Mouse (Mus musculus) granulocyte monocyte progenitor cell, adult 5-6 weeks (primary cell): ENCODE data around the gene Snrpa1. TPM values are rescaled to one million over a fixed set of nuclear protein-coding genes. Genes with fewer than 3 reads are reported as not detected.
"Not testable (repeated sequence)": the region's sequence is repeated elsewhere in the genome, so short reads cannot be mapped to it uniquely, and the experiment has no call there.

Experiments
- ATAC-seq: replicated peaks from 2 replicates; pipeline ENCODE4 v1.8.0; 2016; ENCODE audit warnings: mild to moderate bottlenecking, moderate TSS enrichment, inconsistent platforms; ENCODE audit not compliant: poor library complexity, severe bottlenecking
- total RNA-seq, 2 experiments: library from RNA; stranded (forward) in 1 of 2; stranded (reverse) in 1 of 2; fragments of 200-712, 200-1000 nt in 1 of 2; fragments of >200 nt in 1 of 2; fragmentation: Nextera tagmentation in 1 of 2; gene quantifications; 2 replicates each; pipeline ENCODE4 v1.2.3; 2014 to 2017

The Snrpa1 gene
- total RNA-seq (2014; fragmentation: Nextera tagmentation) (137 and 142 TPM in 2 replicates), total RNA-seq (2017) (132 and 144 TPM in 2 replicates)

DNA sequence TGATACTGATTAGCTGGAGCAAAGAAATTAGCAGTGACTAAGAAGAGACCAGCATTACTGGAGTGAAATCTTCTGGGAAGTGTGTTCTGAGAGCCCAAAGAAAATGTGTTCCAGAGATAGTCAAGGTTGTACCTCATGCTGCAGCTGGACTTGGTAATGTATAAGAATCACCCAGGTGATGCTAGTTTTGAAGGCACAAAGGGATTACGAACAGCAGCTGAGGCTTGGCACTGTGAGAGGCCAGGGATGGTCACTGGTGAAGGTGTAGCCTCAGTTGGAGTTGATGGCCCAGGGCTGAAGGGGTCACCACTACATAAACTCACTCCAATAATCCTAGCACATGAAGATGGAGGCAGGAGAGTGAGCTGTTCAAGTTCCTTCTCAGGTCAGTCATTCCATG is at the start of gene Snrpa1:
TSS of gene Snrpa1 (plus strand) at position 301 of the 400 bp plus-strand sequence.
- ATAC-seq, result no peak

DNA sequence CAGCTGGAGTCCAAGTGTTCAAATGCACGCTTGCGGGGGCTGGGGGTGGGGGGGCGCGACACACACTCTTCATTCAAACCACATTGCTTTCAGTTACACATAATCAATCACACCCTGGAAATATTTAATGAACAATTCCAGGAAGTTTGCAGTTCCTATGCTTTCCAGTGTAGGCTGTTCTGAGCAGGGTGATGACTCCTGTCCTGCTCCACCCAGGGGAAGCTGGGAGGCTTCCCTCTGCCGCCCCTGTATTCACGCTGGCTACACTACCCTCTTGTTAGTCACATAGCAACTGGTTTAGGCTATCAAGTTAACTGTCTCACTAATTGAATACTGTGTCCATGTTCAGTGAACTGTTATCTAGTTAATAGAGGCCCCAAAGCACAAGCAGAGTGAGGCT is 48.3 kb upstream of the Snrpa1 start:
- no peak for ATAC-seq

DNA sequence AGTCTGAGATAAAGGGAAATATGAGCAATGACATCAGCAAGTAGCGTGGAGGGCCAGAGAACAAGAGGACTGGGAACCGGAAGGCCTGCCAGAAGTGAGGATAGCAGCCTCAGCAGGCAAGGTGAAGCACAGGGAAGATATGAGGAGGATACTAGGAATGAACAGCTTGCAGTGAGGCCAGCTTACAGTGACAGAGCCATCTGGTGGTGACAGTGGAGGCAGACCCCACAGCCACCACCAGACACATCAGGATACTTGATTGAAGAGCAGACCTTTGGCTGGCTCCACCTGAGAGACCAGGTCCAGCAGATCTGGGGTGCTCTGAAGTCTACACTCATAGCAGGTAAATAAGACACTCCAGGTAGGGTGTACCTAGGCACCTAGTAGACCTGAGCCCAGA is 31.1 kb upstream of the Snrpa1 start:
- ATAC-seq, result no peak

GRCm38 (mm10) chr7:66028766-66029512 is 29.9 kb upstream of the Snrpa1 start:
- no peak for ATAC-seq

- ATAC-seq, result no peak
Observed at GRCm38 (mm10) chr7:66036809-66037208, 22.0 kb upstream of the Snrpa1 start.

DNA sequence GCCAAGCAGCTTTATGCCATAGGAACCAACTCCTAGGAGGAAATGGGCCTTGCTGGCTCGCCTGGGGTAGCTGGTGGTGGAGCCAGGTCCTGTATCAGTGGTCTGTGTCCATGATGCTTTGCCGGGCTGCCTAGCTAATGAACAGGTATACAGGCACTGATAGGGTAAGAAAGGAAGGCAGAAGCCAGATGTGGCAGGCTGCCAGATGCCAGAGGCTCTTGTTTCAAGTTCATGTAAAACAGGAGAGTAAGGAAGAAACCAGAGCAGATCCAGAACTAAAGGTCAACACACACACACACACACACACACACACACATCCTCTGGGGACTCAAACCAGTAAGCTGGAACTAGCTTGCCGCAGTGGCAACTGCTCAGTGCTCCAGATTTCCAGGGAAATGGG is 20.5 kb upstream of the Snrpa1 start:
- ATAC-seq, result no peak

DNA sequence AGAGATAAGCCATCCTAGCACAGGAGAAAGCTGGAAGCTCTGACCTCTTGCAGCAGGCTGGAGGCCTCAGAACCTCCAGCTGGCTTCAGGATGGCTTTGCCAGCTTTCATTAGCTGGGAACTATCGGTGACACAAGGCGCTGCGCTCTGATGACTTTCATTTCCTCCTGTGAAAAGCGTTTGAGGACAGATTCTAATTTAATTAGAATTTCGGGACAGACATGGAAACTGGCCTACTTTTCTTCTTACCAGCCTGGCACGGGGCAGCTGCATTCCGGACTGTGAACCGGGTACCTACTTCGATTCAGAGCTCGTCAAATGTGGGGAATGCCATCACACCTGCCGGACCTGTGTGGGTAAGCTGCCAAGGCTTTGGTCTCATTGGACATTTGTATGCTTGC is 20.1 kb upstream of the Snrpa1 start:
- ATAC-seq, result no peak

DNA sequence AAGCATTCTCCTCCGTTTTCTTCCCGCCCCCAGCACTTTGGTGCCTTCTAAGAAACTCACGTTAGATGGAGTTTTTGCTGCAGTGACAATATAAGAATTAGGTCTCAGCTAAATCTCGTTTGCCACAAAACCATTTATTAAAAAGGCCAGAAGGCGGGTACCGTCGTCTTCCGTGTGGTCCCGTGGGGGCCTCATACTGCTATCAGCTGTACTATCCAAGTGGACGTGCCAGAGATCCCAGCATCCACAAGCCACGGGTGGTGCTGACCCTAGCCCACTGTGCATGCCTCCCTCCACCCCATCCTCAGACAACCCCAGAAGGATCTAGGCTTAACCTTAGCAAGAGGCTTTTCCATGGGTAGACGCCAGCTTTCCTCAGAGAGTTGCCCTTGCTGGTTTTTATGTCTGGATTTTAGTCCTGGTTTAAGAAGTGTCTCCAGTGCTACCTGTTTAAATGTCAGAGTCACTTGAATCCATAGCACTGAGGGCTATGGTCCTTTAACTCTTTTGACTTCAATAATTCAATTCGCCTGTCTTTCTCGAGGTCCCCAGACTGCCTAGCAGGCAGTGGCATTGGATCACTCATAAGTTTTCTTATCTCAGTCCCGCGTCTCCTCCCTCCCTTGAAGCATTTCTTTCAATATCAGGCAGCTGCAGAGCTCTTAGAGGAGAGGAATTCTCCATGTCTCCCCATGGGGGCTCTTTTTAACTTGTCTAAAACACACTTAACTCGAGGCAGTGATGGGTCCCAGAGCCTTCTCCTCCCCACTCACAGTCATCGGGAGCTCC is 18.6 kb upstream of the Snrpa1 start:
- no peak for ATAC-seq

DNA sequence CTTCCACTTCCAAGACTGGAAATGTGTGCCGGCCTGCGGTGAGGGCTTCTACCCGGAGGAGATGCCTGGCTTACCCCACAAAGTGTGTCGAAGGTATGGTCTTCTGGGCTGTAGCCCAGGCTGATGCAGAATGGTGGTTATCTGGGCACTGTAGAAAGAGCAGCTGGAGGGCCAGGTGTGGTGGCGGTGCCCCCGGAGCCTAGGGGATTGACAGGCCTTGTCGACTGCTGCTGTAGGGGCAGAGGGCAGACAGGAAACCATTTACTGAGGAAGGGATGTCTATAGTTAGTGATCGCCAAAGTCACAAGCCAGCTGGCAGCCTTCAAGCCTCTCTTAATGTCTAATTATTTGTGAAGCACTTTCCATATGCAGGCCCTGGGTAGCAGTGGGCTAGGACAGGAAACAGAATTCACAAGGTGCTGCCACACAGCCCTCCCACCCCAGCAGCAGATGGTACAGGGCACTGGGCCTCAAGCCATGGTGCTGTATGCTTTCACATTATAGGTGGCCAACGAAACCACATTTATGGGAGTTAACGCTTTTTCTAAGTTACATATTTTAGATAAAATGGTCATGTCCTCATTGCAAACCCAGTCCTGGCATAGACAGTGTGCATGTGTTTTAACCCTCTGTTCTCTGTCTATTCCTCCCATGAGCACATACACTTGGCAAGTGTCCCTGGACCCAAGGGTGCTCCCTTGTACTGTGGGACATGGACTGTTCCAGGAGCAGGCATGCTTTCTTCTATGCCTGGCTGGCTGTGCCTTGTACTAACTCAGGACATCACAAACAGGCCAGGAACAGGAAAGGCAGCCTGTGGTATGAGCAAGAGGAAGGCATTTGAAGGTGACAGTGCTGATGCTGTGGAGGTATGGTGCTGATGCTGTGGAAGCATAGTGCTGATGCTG is 15.0 kb upstream of the Snrpa1 start, which contains the start of gene Gm45213:
TSS of gene Gm45213 (plus strand) at position 51 of the 908 bp plus-strand sequence.
- no peak for ATAC-seq

- no peak for ATAC-seq
Observed at GRCm38 (mm10) chr7:66044617-66045016, 14.2 kb upstream of the Snrpa1 start.

- ATAC-seq, result no peak
Observed at GRCm38 (mm10) chr7:66046921-66047918, 11.6 kb upstream of the Snrpa1 start.

GRCm38 (mm10) chr7:66047975-66048374 is 10.8 kb upstream of the Snrpa1 start:
- ATAC-seq, result no peak

GRCm38 (mm10) chr7:66048446-66049230 is 10.2 kb upstream of the Snrpa1 start:
- ATAC-seq, result no peak

DNA sequence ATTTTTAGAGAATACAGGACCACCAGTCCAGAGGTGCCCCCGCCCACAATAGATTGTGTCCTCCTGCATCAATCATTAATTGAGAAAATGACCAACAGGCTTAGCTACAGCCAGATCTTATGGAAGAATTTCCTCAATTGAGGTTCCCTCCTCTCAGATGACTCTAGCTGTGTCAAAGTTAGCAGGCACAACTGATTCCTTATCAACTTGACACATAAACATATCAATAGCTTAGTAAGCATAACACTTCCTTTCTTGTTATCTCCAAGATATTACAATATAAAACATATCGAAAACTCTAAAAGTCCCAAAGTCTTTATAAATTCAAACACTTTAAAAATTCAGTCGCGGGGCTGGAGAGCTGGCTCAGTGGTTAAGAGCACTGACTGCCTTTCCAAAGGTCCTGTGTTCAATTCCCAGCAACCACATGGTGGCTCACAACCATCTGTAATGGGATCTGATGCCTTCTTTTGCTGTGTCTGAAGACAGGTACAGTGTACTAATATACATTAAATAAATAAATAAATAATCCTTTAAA is 4.8 kb upstream of the Snrpa1 start:
- ATAC-seq, result no peak

GRCm38 (mm10) chr7:66055356-66055755 is 3.4 kb upstream of the Snrpa1 start:
- ATAC-seq, result not testable (repeated sequence)

DNA sequence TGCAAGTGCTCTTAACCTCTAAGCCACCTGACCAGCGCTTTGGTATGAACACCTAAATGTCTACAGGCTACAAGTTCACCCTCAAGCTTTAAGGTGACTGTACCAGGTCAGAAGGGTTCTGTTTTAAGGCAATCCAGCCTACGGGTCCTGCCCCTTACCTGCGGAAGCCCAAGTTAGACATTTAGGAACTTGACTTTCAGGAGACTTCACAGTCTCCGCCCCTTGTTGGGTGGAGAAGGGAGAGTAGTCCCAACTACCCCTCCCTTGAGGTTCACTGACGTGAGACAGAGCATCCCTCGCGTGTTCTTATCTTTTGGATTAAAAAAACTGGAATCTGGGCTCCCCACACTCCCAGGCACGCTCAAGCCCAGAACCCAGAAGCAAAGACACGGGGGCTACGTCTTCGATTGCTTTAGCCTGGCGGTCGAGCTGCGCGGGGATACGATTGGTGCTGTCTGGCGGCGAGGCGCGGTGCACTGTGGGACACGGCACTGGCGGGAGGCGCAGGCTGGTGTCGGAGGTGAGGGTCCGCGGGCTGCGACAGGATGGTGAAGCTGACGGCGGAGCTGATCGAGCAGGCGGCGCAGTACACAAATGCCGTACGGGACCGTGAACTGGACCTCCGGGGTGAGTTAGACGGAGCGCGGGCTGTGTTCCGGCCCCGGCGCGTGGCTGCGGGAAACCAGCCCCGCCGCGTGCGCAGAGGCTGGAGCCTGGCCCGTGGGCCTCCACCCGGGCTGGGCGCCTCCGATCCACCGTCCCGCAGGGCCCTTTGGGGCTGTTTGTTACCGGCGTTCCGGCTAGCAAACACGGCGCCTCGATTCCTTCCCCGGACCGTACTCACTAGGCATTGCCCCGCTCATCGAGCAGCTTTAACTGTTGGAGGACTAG is 1.5 kb downstream of the Snrpa1 start:
- ATAC-seq, result peak; percentile 94

DNA sequence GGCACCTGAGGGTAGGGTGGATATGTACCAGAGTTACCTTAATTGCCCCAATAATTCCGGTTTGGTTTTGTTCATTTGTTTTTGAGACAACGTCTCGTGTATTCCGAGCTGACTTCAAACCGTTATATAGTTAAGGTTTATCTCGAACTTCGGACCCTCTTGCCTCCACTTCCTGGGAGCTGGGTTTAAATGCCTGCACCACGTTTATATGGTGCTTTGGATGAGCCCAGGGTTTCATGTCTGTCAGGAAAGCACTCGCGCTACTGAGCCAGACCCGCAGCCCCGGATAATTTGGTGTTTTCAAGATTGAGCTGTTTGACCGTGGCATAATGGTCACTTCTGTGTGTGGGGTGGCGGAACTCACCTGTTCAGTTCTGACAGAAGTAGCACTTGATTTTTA is 2.3 kb downstream of the Snrpa1 start:
- ATAC-seq, result no peak
